Mouse (Mus musculus) lung, postnatal 25 days (tissue): Measurements from ENCODE around the gene B3gnt8.

ENCODE experiments used
- DNase-seq: peaks from one replicate; pipeline ENCODE4 v3.0.0; 2022; ENCODE audit warnings: low spot score

The B3gnt8 gene

DNA sequence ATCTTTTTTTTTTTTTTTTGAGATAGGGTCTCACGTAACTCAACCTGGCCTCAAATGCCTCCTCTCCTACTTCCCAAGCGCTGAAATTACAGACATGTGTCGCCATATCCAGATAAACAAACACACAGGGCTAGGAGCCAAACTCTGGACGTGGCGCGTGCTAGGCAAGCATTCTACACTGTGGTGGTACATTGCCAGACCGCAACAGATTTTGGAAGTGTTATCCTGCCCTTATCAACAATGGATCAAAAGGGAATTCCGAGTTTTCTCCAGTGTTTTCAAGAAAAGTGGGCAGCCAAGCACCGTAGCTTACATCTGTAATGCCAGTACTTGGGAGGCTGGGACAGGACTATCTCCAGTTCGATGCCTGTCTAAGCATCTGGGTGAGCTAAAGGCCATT, 31.3 kb downstream of the B3gnt8 start:
- DNase-seq = no peak

DNA sequence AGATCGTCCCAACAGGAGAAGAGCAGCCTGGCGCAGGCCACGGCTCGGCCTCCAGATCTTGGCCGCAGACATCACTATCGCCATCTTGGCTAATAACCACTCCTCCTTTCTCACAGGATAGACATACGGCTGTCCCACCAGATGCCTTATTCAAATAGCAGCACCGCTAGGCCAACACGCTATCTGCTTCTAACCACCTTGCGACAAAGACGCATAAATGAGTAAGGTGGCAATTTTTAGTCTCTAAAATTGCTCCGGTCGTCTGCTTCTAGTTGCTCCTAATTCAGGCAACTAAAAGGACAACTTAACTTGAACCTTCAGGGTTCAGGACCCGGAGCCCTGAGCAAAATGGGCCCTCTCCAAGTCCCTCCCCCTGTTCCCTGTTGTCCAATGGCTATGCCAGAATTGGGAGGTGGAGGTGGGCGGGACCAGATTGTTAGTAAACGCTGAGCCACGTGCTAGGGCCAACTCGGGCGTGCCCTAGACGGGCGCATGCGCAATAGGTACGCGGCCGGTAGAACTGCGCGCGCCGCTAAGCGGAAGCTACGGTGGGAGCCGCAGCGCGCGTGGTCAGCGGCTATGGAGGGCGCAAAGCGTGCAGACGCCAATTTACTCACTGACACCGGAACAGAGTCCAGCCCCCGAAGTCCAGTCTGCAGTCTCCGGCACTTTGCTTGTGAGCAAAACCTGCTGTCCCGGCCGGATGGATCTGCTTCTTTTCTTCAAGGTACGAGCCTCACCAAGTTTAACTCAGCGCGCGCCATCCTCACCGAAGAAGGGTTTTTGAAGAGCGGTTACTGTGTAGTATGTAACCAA, 32.4 kb downstream of the B3gnt8 start, which contains the start of the genes Bckdha and Exosc5:
Gene Bckdha (minus strand): TSS at position 325 of the 816 bp plus-strand sequence.
Gene Exosc5 (plus strand): TSS at position 508 of the 816 bp plus-strand sequence.
- peak; percentile 100 for DNase-seq

DNA sequence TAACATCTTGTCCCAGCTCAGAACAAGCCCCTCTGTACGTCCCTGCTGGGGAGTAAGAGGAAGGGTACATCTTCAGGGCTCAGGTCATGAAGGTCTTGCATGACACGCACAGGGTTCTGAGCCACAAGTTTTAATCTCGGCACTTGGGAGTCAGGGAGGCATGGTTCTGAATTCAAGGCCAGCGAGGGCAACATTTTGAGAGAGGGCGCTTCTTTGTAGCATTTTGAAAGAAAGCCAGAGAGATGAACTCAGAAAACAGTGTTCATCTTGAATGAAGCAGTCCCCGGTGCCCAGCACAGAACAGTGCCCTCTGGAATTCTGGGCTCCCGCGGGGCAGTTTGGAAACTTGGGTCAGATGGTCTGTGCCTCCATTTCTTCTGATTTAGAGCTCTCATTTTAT, 39.9 kb downstream of the B3gnt8 start:
- DNase-seq = no peak

DNA sequence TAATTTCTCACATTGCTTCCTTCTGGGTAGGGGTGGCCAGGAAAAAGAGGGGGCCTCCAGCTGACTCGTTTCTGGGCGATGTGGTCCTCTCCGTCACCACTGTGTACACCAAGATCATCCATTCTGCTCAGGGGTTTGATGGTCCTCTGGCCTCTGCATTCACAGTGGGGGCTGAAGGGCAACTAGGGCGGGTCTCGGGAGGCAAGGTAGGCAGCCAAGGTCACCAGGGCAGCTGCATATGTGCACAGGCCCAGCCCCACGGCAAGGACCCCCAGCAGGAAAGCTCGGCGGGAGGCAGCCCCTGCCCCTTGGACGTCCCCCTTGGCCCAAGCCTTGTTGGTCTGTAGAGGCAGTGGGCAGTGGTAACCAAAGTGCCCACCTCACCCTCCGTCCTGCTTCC, 42.7 kb downstream of the B3gnt8 start:
- no peak for DNase-seq

- no peak for DNase-seq
Observed at GRCm38 (mm10) chr7:25669631-25670030, 43.2 kb downstream of the B3gnt8 start.

GRCm38 (mm10) chr7:25670096-25670495, 43.6 kb downstream of the B3gnt8 start:
- no peak for DNase-seq

GRCm38 (mm10) chr7:25671686-25672085, 45.2 kb downstream of the B3gnt8 start:
- no peak for DNase-seq

DNA sequence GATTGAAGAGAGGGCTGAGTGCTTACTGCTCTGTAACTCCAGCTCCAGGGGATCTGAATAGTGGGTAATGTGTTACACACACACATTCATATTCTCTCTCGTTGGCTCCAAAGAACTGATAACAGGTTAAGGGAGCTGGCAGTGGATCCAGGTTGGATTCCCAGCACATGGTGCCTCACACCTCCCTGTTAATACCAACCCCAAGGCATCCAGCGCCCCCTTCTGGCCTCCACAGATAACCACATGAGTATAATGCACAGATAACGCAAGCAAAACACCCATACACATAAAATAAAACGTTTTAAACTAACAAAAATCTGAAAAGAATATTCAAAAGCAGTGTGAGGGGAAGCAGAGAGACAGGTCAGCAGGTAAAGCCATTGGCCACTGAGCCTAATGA, 46.0 kb downstream of the B3gnt8 start:
- DNase-seq = no peak

- DNase-seq = no peak
Observed at GRCm38 (mm10) chr7:25674297-25674696, 47.8 kb downstream of the B3gnt8 start.

- DNase-seq = no peak
Observed at GRCm38 (mm10) chr7:25674719-25675300, 48.4 kb downstream of the B3gnt8 start, which contains the start of gene Tmem91. TSS of gene Tmem91 (minus strand) at chr7:25675166.

- no peak for DNase-seq
Observed at GRCm38 (mm10) chr7:25675405-25675804, 49.0 kb downstream of the B3gnt8 start.

GRCm38 (mm10) chr7:25676085-25676781, 49.8 kb downstream of the B3gnt8 start:
- DNase-seq = peak; percentile 87

GRCm38 (mm10) chr7:25677013-25677412, 50.6 kb downstream of the B3gnt8 start:
- DNase-seq = no peak

DNA sequence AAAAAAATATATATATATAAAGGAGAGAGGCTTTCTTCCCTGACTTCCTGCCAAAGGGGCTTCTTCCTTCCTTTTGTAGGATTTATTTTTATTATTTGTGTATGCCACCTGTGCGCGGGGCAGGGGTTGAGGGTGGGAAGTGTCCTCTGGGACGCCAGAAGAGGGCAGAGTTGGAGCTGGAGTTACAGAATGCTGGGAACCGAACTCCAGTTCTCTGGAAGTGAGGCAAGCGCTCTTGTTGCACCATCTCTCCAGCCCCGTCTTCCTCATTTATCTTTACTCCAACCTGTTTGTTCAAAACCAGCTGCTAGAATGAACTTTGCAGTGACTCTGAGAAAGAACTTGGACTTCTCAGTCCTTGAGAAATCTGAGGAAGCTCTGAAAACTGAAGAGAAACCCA, 53.5 kb downstream of the B3gnt8 start:
- peak; percentile 48 for DNase-seq

DNA sequence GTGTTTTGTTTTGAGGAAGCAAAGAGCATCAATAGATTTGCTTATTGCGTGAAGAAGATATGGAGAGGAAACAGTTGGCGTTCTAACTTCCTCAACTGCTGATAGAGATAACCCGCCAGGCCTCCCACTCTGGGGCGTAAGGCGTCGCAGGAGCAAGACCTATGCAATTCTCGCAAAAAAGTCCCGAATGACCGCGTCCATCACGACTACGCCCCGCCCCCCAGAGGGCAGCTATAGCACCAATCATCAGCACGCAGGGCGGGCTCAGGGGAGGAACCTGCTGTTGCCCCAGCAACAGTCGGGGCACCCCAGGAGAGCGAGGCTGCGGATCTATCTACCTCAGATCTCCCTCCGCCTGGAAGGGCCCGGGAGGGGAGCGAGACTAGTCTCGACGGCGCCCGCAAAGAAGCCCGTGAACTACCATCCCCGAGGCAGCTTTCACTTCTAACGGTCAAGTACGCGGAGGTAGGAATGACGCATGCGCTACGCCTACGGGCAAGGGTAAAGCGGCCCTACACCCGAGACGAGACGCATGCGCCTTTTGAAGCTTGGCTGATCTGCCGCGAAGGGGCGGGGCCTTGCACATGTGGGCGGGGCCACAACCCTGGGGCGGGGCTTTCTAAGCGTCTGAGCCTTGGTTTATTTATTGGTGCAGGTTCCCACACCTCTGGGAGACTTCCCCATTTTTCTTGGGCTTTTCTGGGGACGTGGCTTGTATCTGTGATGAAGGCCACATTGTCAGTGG, 54.2 kb downstream of the B3gnt8 start, which contains the start of gene B9d2:
Gene B9d2 (plus strand): TSS at position 267 of the 745 bp plus-strand sequence.
- peak; percentile 96 for DNase-seq

GRCm38 (mm10) chr7:25681341-25682231, 55.1 kb downstream of the B3gnt8 start:
- no peak for DNase-seq

GRCm38 (mm10) chr7:25683474-25684180, 57.2 kb downstream of the B3gnt8 start:
- peak; percentile 58 for DNase-seq

DNA sequence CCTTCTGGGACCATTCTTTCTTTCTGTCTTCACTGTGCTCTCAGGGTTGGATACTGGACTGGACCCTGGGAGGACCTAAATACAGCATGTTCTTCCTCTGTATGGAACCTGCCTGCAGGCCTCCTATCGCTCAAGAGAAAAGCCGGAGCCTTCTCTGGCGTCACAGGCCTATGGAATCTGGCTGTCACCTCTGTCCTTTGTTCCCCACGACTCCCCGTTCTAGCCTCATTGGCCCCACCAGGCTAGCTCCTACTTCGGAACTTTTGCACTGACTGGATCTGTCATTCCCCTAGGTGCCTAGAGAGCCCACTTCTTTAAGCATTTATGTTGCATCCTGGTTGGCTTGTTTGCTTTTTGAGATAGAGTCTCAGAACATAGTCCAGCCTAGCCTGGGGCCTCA, 58.2 kb downstream of the B3gnt8 start:
- DNase-seq = no peak
